Mouse (Mus musculus) ES-Bruce4 (cell line): Measurements from ENCODE around the gene Sgce.

Experiments
- CTCF ChIP-seq: IDR thresholded peaks from one replicate; pipeline ENCODE4 v1.8.1; 2011; ENCODE audit warnings: low read depth, low read length
- EP300 ChIP-seq: IDR thresholded peaks from 2 replicates; pipeline ENCODE4 v1.6.1; 2011; ENCODE audit warnings: low read depth, low read length; ENCODE audit not compliant: insufficient read depth

- TF ChIP-seq EP300 = no peak
- TF ChIP-seq CTCF = no peak
Measured at GRCm38 (mm10) chr6:4680576-4680975, 66.4 kb downstream of the Sgce start.
